Mouse (Mus musculus): ENCODE results near the gene Lin54. TPM values are rescaled to one million over a fixed set of nuclear protein-coding genes. Genes with fewer than 3 reads are reported as not detected.

Lin54 gene
- polyA plus RNA-seq, 1 experiment from 2014 or later: 22.0 TPM

DNA sequence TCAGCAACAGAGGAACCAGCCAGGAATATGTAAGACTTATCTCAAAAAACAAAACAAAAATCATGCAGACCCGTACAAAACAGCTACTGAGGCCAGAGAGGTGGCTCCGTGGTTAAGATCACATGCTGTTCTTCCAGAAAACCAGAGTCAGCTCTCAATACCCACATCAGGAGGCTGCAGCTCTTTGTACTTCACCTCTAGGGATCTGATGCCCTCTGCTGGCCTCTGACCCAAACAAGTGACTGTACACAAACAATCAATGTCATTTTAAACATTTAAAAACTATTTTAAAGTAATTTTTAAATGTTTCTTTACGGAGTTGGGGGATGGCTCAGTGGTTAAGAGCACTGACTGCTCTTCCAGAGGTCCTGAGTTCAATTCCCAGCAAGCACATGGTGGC lies 24.1 kb downstream of the Lin54 start:
- H3K36me3 ChIP-seq (ENCODE audit: control insufficient read depth, insufficient read depth, low read length): no peaks in the 10 kb centered on the region; the same call in 1 of the 2 replicates
- 86% methylated on average over 3 of the region's 3 CpGs for WGBS
- no peak overlapping the region for H3K9ac ChIP-seq (ENCODE audit: low read length)
- H3K4me3 ChIP-seq (ENCODE audit: low read depth, low read length): no peak overlapping the region
- H3K27ac ChIP-seq (ENCODE audit: low read depth, low read length): no peak overlapping the region
- DNase-seq (ENCODE audit: low spot score) (no peak), ATAC-seq (replicated peaks; ENCODE audit: low FRiP score) (no peak)
- no peaks in the 10 kb centered on the region for H3K27me3 ChIP-seq (ENCODE audit: control insufficient read depth, insufficient read depth, low read length)
- no peaks in the 10 kb centered on the region for H3K9me3 ChIP-seq (ENCODE audit: control insufficient read depth, low read length)
- H3K4me2 ChIP-seq (ENCODE audit: low read depth, low read length, severe bottlenecking): no peak overlapping the region
- no peaks in the 10 kb centered on the region for H3K4me1 ChIP-seq (replicated peaks; ENCODE audit: control insufficient read depth, insufficient read depth, low read length)

- WGBS: 95% methylated on average over 7 of the region's 7 CpGs
- no peaks in the 10 kb centered on the region for H3K9me3 ChIP-seq (ENCODE audit: control insufficient read depth, low read length)
- no peak overlapping the region for H3K9ac ChIP-seq (ENCODE audit: low read length)
- no peak for DNase-seq (ENCODE audit: low spot score)
- H3K4me3 ChIP-seq (ENCODE audit: low read depth, low read length): no peak overlapping the region
- H3K27me3 ChIP-seq (ENCODE audit: control insufficient read depth, insufficient read depth, low read length): no peaks in the 10 kb centered on the region
- no peak for ATAC-seq (replicated peaks; ENCODE audit: low FRiP score)
- no peak overlapping the region for H3K27ac ChIP-seq (ENCODE audit: low read depth, low read length)
- H3K4me2 ChIP-seq (ENCODE audit: low read depth, low read length, severe bottlenecking): no peak overlapping the region
- no peaks in the 10 kb centered on the region for H3K4me1 ChIP-seq (replicated peaks; ENCODE audit: control insufficient read depth, insufficient read depth, low read length)
- H3K36me3 ChIP-seq (ENCODE audit: control insufficient read depth, insufficient read depth, low read length): no peaks in the 10 kb centered on the region; the same call in 1 of the 2 replicates
Observed at GRCm38 (mm10) chr5:100467336-100467735, 33.1 kb downstream of the Lin54 start.

- no peak overlapping the region for H3K9ac ChIP-seq (ENCODE audit: low read length)
- DNase-seq (ENCODE audit: low spot score) (no peak), ATAC-seq (replicated peaks; ENCODE audit: low FRiP score) (no peak)
- no peaks in the 10 kb centered on the region for H3K27me3 ChIP-seq (ENCODE audit: control insufficient read depth, insufficient read depth, low read length)
- no peaks in the 10 kb centered on the region; the same call in 1 of the 2 replicates for H3K36me3 ChIP-seq (ENCODE audit: control insufficient read depth, insufficient read depth, low read length)
- no peak overlapping the region for H3K4me2 ChIP-seq (ENCODE audit: low read depth, low read length, severe bottlenecking)
- WGBS: 94% methylated on average over 10 of the region's 10 CpGs
- no peak overlapping the region for H3K4me3 ChIP-seq (ENCODE audit: low read depth, low read length)
- H3K27ac ChIP-seq (ENCODE audit: low read depth, low read length): no peak overlapping the region
- H3K9me3 ChIP-seq (ENCODE audit: control insufficient read depth, low read length): no peaks in the 10 kb centered on the region
- H3K4me1 ChIP-seq (replicated peaks; ENCODE audit: control insufficient read depth, insufficient read depth, low read length): no peaks in the 10 kb centered on the region
Observed at GRCm38 (mm10) chr5:100466624-100467023, 33.8 kb downstream of the Lin54 start.

DNA sequence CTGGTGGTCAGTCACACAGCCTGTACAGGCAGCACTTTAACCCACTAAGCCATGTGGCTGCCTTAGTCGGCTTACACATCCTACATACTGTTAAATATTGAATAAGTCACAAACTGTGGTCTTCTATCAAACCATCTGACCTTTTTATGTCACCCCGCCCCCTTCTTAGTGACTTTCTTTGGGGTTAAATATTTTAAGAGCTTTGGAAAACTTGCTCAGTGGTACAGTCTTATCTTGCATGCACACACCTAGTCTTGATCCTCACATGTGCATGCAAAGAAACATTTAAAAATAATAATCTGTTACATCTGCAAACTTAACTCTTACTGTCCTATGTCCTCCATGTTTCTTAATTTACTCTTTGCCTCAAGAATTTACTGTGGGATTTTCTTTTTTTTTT lies 38.1 kb downstream of the Lin54 start:
- peaks cover 13% of the 10 kb centered on the region; the same call in 1 of the 2 replicates for H3K36me3 ChIP-seq (ENCODE audit: control insufficient read depth, insufficient read depth, low read length)
- no peak for ATAC-seq (replicated peaks; ENCODE audit: low FRiP score)
- WGBS: 89% methylated on average over 2 of the region's 2 CpGs

DNA sequence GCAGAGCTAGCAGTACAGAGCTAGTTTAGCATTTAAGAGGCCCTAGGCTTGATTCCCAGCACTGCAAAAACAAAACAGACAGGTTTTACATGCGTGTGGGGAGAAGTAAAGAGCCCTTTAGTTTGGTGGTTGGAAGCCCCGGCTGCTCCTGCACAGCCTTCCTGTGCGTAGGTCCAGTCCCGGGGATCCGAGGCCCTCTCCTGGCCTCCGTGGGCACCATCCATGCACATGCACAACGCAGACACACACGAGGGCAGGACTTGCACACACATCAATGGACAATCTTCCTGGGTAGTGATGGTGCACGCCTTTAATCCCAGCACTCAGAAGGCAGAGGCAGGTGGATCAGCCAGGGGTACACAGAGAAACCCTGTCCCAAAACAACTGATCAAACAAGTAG lies 38.9 kb downstream of the Lin54 start:
- 92% methylated on average over 9 of the region's 9 CpGs for WGBS
- DNase-seq (ENCODE audit: low spot score): no peak

More for the DNA sequence above, 38.1 kb downstream of the Lin54 start:
- no peak overlapping the region for H3K27ac ChIP-seq (ENCODE audit: low read depth, low read length)
- no peak for DNase-seq (ENCODE audit: low spot score)
- no peaks in the 10 kb centered on the region for H3K9me3 ChIP-seq (ENCODE audit: control insufficient read depth, low read length)
- H3K9ac ChIP-seq (ENCODE audit: low read length): no peak overlapping the region
- H3K4me2 ChIP-seq (ENCODE audit: low read depth, low read length, severe bottlenecking): no peak overlapping the region
- H3K4me1 ChIP-seq (replicated peaks; ENCODE audit: control insufficient read depth, insufficient read depth, low read length): no peaks in the 10 kb centered on the region
- H3K27me3 ChIP-seq (ENCODE audit: control insufficient read depth, insufficient read depth, low read length): no peaks in the 10 kb centered on the region
- H3K4me3 ChIP-seq (ENCODE audit: low read depth, low read length): no peak overlapping the region

DNA sequence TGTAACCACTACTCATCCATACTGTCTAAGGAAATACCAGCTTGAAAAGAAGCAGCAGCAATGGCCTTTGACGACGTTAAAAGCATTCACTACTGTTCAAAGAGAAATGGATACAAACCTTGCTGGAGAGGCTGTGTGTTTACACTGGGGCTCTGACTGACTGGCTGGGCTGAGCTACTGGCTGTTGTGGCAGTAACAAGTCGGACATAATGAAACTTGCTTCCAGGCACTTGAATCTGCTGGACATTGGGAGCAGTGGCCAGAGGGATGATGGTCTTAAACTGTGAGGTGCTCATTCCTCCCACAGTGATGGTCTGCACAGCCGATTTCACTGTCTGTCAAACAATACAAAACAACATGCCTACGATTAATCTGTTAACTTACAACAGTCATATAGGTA lies 41.0 kb downstream of the Lin54 start:
- WGBS: 95% methylated on average over 5 of the region's 5 CpGs
- H3K27me3 ChIP-seq (ENCODE audit: control insufficient read depth, insufficient read depth, low read length): no peaks in the 10 kb centered on the region
- H3K4me1 ChIP-seq (replicated peaks; ENCODE audit: control insufficient read depth, insufficient read depth, low read length): no peaks in the 10 kb centered on the region
- peaks cover 13% of the 10 kb centered on the region; the same call in 1 of the 2 replicates for H3K36me3 ChIP-seq (ENCODE audit: control insufficient read depth, insufficient read depth, low read length)
- no peak overlapping the region for H3K27ac ChIP-seq (ENCODE audit: low read depth, low read length)
- H3K9me3 ChIP-seq (ENCODE audit: control insufficient read depth, low read length): no peaks in the 10 kb centered on the region
- DNase-seq (ENCODE audit: low spot score) (no peak), ATAC-seq (replicated peaks; ENCODE audit: low FRiP score) (no peak)
- no peak overlapping the region for H3K4me2 ChIP-seq (ENCODE audit: low read depth, low read length, severe bottlenecking)
- no peak overlapping the region for H3K4me3 ChIP-seq (ENCODE audit: low read depth, low read length)
- H3K9ac ChIP-seq (ENCODE audit: low read length): no peak overlapping the region

More for the DNA sequence above, 38.9 kb downstream of the Lin54 start:
- ATAC-seq (replicated peaks; ENCODE audit: low FRiP score): no peak
- peaks cover 13% of the 10 kb centered on the region; the same call in 1 of the 2 replicates for H3K36me3 ChIP-seq (ENCODE audit: control insufficient read depth, insufficient read depth, low read length)
- no peak overlapping the region for H3K27ac ChIP-seq (ENCODE audit: low read depth, low read length)
- H3K9ac ChIP-seq (ENCODE audit: low read length): no peak overlapping the region
- H3K4me2 ChIP-seq (ENCODE audit: low read depth, low read length, severe bottlenecking): no peak overlapping the region
- H3K27me3 ChIP-seq (ENCODE audit: control insufficient read depth, insufficient read depth, low read length): no peaks in the 10 kb centered on the region
- H3K9me3 ChIP-seq (ENCODE audit: control insufficient read depth, low read length): no peaks in the 10 kb centered on the region
- H3K4me3 ChIP-seq (ENCODE audit: low read depth, low read length): no peak overlapping the region
- no peaks in the 10 kb centered on the region for H3K4me1 ChIP-seq (replicated peaks; ENCODE audit: control insufficient read depth, insufficient read depth, low read length)

GRCm38 (mm10) chr5:100451871-100452270 lies 48.6 kb downstream of the Lin54 start:
- H3K27ac ChIP-seq (ENCODE audit: low read depth, low read length): no peak overlapping the region
- no peaks in the 10 kb centered on the region for H3K27me3 ChIP-seq (ENCODE audit: control insufficient read depth, insufficient read depth, low read length)
- no peak for DNase-seq (ENCODE audit: low spot score)
- H3K36me3 ChIP-seq (ENCODE audit: control insufficient read depth, insufficient read depth, low read length): peaks cover 4% of the 10 kb centered on the region; the same call in 1 of the 2 replicates
- no peaks in the 10 kb centered on the region for H3K4me1 ChIP-seq (replicated peaks; ENCODE audit: control insufficient read depth, insufficient read depth, low read length)
- no peak overlapping the region for H3K4me3 ChIP-seq (ENCODE audit: low read depth, low read length)
- WGBS: 87% methylated on average over 2 of the region's 2 CpGs
- H3K4me2 ChIP-seq (ENCODE audit: low read depth, low read length, severe bottlenecking): no peak overlapping the region
- H3K9me3 ChIP-seq (ENCODE audit: control insufficient read depth, low read length): no peaks in the 10 kb centered on the region
- ATAC-seq (replicated peaks; ENCODE audit: low FRiP score): no peak
- H3K9ac ChIP-seq (ENCODE audit: low read length): no peak overlapping the region

DNA sequence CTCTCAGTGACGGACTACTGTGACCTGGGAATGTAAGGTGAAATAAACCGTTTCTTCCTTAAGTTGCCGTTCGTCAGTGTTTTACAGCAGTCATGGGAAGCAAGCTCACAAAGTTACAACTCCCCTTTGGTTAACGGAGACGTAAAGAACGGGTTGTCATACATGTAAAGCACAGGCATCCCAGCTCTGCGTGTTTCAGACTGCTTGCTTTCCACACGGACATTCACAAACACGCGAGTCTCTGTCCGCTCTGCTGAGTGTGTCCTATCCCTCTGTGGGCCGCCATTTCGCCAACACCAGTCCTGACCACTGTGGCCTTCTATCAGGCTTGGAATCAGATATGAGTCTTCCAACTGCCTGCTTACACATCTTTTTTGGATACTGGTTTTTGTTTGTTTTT lies 61.6 kb downstream of the Lin54 start:
- ATAC-seq (replicated peaks; ENCODE audit: low FRiP score) (no peak), DNase-seq (ENCODE audit: low spot score) (no peak)
- WGBS: 97% methylated on average over 14 of the region's 14 CpGs
- Histone ChIP-seq H3K4me1 (replicated peaks; ENCODE audit: control insufficient read depth, insufficient read depth, low read length) (no peaks in the 10 kb centered on the region), H3K27ac (ENCODE audit: low read depth, low read length) (no peak overlapping the region), H3K4me3 (ENCODE audit: low read depth, low read length) (no peak overlapping the region), H3K9ac (ENCODE audit: low read length) (no peak overlapping the region), H3K9me3 (ENCODE audit: control insufficient read depth, low read length) (no peaks in the 10 kb centered on the region), H3K36me3 (ENCODE audit: control insufficient read depth, insufficient read depth, low read length) (no peaks in the 10 kb centered on the region; the same call in 1 of the 2 replicates), H3K4me2 (ENCODE audit: low read depth, low read length, severe bottlenecking) (no peak overlapping the region), H3K27me3 (ENCODE audit: control insufficient read depth, insufficient read depth, low read length) (no peaks in the 10 kb centered on the region)

- Histone ChIP-seq H3K9me3 (ENCODE audit: control insufficient read depth, low read length) (no peaks in the 10 kb centered on the region), H3K4me1 (replicated peaks; ENCODE audit: control insufficient read depth, insufficient read depth, low read length) (no peaks in the 10 kb centered on the region), H3K36me3 (ENCODE audit: control insufficient read depth, insufficient read depth, low read length) (no peaks in the 10 kb centered on the region; the same call in 1 of the 2 replicates), H3K9ac (ENCODE audit: low read length) (no peak overlapping the region), H3K27me3 (ENCODE audit: control insufficient read depth, insufficient read depth, low read length) (no peaks in the 10 kb centered on the region), H3K27ac (ENCODE audit: low read depth, low read length) (no peak overlapping the region), H3K4me3 (ENCODE audit: low read depth, low read length) (no peak overlapping the region), H3K4me2 (ENCODE audit: low read depth, low read length, severe bottlenecking) (no peak overlapping the region)
- ATAC-seq (replicated peaks; ENCODE audit: low FRiP score) (no peak), DNase-seq (ENCODE audit: low spot score) (no peak)
- 93% methylated on average over 5 of the region's 5 CpGs for WGBS
Observed at GRCm38 (mm10) chr5:100437917-100438316, 62.5 kb downstream of the Lin54 start.

Measured in forebrain, embryonic 11.5 days (tissue).